Mouse (Mus musculus) C3H10T1/2 (cell line): ENCODE data around the gene Olfr1491. TPM values are rescaled to one million over a fixed set of nuclear protein-coding genes. Genes with fewer than 3 reads are reported as not detected.

Experiments used
- polyA plus RNA-seq, 2 experiments: library from polyadenylated mRNA; unstranded; fragments of >200 nt; fragmentation: generic; extraction: Trizol; gene quantifications; one replicate each; pipeline ENCODE4 v1.2.1; 2012; ENCODE audit warnings: missing spikeins in 2 of 2

Olfr1491 gene
- polyA plus RNA-seq = not detected

DNA sequence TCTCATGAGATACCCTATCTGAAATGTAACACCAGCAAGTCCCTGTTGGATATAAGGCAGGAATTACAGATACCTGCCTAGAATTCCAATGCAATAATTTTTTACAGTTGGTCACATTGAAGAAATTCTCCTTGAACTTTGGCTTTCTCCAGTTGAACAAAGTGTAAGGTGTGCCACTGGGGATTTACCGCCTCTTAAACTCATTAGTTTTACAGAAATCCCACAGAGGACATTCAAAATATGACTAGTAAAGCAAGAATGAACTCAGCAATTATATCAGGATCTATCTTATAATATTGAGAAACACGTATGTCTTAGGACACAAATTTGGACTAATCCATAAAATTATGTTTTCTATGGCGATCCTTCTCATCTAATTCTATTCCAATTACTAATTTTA, at the start of gene Olfr1491:
Gene Olfr1491, plus strand, starts transcription at position 301 of the 400 bp plus-strand sequence.

DNA sequence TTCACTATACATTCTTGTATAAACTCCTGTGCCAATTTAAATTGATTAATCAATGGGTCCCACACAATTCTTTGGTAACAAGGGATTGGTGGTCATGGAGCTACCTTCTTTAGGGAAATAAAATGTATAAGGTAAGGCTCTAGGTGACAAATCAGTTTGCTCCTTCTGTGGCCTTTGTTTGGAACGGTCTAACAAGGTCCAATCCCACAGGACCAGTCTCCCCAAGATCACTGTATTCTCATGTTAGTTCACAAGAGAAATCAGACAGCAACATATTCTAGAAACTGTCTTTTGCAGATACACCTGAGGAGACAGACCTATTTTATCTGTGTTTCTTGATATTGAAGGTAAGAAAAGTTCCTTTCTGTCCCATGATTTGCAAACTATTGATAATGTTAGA, 46.3 kb upstream of the Olfr1491 start, which contains the start of gene Olfr1490:
Gene Olfr1490, plus strand, starts transcription at position 301 of the 400 bp plus-strand sequence.

DNA sequence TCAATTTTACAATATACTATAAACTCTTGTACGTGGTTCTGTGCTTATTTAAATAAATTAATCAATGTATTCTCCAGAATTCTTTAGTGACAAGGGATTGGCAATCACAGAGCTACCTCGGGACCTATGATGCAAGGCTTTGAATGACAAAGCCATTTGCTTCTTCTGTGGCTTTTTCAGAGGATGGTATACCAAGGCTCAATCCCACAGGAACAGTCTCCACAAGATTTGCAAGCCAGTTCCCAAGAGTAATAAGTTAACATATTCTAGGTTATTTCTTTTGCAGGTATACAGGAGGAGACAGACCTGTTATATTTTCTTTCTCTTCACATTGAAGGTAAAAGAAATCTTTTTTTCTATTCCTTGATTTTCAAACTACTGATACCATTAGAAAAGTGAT, 25.9 kb downstream of the Olfr1491 start, which contains the start of gene Olfr1493-ps1:
Gene Olfr1493-ps1, plus strand, starts transcription at position 301 of the 400 bp plus-strand sequence.

DNA sequence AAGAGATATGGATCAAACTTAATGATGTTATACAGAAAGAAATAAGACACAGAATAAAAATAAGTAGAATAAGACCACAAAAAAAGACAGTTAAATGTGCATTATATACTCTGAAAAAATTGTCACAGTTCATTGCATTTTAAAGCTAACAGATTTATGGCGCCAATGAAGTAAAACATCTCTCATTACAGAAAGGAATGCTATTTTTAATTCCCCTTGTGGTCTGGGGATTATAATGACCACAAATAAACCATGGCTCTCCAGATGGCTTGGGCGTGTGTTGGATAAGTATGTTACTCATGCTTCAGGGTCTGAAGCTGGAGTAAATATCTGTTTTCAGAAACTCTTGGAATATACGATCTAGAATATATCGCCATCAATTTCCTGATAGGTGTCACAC, 42.4 kb downstream of the Olfr1491 start, which contains the start of gene Olfr1494:
Gene Olfr1494, plus strand, starts transcription at position 301 of the 400 bp plus-strand sequence.

Other genes starting within 250 kb of the Olfr1491 start
- gene Olfr1472, start 241.2 kb upstream of the Olfr1491 start, polyA plus RNA-seq = not detected
- gene Olfr1474, start 227.7 kb upstream of the Olfr1491 start, polyA plus RNA-seq = not detected
- not detected for gene Olfr1475, start 217.1 kb upstream of the Olfr1491 start, polyA plus RNA-seq
- not detected for gene Olfr1477, start 196.7 kb upstream of the Olfr1491 start, polyA plus RNA-seq
- gene Olfr1480, start 169.4 kb upstream of the Olfr1491 start, polyA plus RNA-seq = not detected
- gene Olfr1484, start 113.8 kb upstream of the Olfr1491 start, polyA plus RNA-seq = not detected
- not detected for gene Olfr1487, start 79.9 kb upstream of the Olfr1491 start, polyA plus RNA-seq
- not detected for gene Olfr1489, start 65.6 kb upstream of the Olfr1491 start, polyA plus RNA-seq
- gene Olfr1490, start 46.2 kb upstream of the Olfr1491 start, polyA plus RNA-seq = not detected
- gene Olfr1493-ps1, start 26.0 kb downstream of the Olfr1491 start, polyA plus RNA-seq = not detected
- gene Olfr1494, start 42.5 kb downstream of the Olfr1491 start, polyA plus RNA-seq = not detected
- gene Olfr1495, start 67.3 kb downstream of the Olfr1491 start, polyA plus RNA-seq = not detected
- not detected for gene Olfr1496, start 80.6 kb downstream of the Olfr1491 start, polyA plus RNA-seq
- gene Olfr1497, start 100.9 kb downstream of the Olfr1491 start, polyA plus RNA-seq = not detected
- gene Olfr1499, start 122.2 kb downstream of the Olfr1491 start, polyA plus RNA-seq = not detected
- gene Olfr1500, start 133.2 kb downstream of the Olfr1491 start, polyA plus RNA-seq = not detected
- not detected for gene Olfr1501, start 153.4 kb downstream of the Olfr1491 start, polyA plus RNA-seq
- gene Olfr1502, start 164.5 kb downstream of the Olfr1491 start, polyA plus RNA-seq = not detected
- not detected for gene Olfr1504, start 200.7 kb downstream of the Olfr1491 start, polyA plus RNA-seq
- gene Olfr1505, start 216.3 kb downstream of the Olfr1491 start, polyA plus RNA-seq = not detected